Mouse (Mus musculus): ENCODE measurements around the gene Gclm. TPM values are rescaled to one million over a fixed set of nuclear protein-coding genes. Genes with fewer than 3 reads are reported as not detected.

The Gclm gene
- polyA plus RNA-seq, 1 experiment, result 123 TPM

GRCm38 (mm10) chr3:122316621-122317020 lies 71.3 kb downstream of the Gclm start:
- no peaks in the 10 kb centered on the region for H3K27me3 ChIP-seq (ENCODE audit: control insufficient read depth, insufficient read depth, low read length, poor library complexity, severe bottlenecking)
- H3K27ac ChIP-seq (ENCODE audit: insufficient read depth, low read length), result no peak overlapping the region
- H3K9me3 ChIP-seq (replicated peaks; ENCODE audit: control insufficient read depth, insufficient read depth, low read length, poor library complexity, severe bottlenecking), result no peaks in the 10 kb centered on the region
- H3K4me3 ChIP-seq (ENCODE audit: low read depth, low read length), result no peak overlapping the region
- TF ChIP-seq CTCF (IDR thresholded peaks at IDR 0.05; ENCODE audit: low read depth, low read length) (no peak), EP300 (IDR thresholded peaks at IDR 0.05; ENCODE audit: insufficient read depth, low read depth, low read length) (no peak), POLR2A (IDR thresholded peaks at IDR 0.05; ENCODE audit: insufficient read depth, low read length) (no peak)
- no peaks in the 10 kb centered on the region for H3K36me3 ChIP-seq (ENCODE audit: control insufficient read depth, insufficient read depth, low read length, poor library complexity, severe bottlenecking)
- no peak overlapping the region for H3K9ac ChIP-seq (ENCODE audit: low read depth, poor library complexity, severe bottlenecking)
- H3K4me1 ChIP-seq (ENCODE audit: control insufficient read depth, insufficient read depth, low read length), result peaks cover 4% of the 10 kb centered on the region

- peaks cover 4% of the 10 kb centered on the region for H3K4me1 ChIP-seq (ENCODE audit: control insufficient read depth, insufficient read depth, low read length)
- TF ChIP-seq POLR2A (IDR thresholded peaks at IDR 0.05; ENCODE audit: insufficient read depth, low read length) (no peak), EP300 (IDR thresholded peaks at IDR 0.05; ENCODE audit: insufficient read depth, low read depth, low read length) (no peak), CTCF (IDR thresholded peaks at IDR 0.05; ENCODE audit: low read depth, low read length) (no peak)
Observed at GRCm38 (mm10) chr3:122317339-122317738, 72.0 kb downstream of the Gclm start.

More at GRCm38 (mm10) chr3:122317339-122317738, 72.0 kb downstream of the Gclm start:
- H3K27me3 ChIP-seq (ENCODE audit: control insufficient read depth, insufficient read depth, low read length, poor library complexity, severe bottlenecking), result no peaks in the 10 kb centered on the region
- H3K27ac ChIP-seq (ENCODE audit: insufficient read depth, low read length), result no peak overlapping the region
- H3K9ac ChIP-seq (ENCODE audit: low read depth, poor library complexity, severe bottlenecking), result no peak overlapping the region
- no peaks in the 10 kb centered on the region for H3K36me3 ChIP-seq (ENCODE audit: control insufficient read depth, insufficient read depth, low read length, poor library complexity, severe bottlenecking)
- H3K4me3 ChIP-seq (ENCODE audit: low read depth, low read length), result no peak overlapping the region
- no peaks in the 10 kb centered on the region for H3K9me3 ChIP-seq (replicated peaks; ENCODE audit: control insufficient read depth, insufficient read depth, low read length, poor library complexity, severe bottlenecking)

Other genes starting within 250 kb of the Gclm start
- gene Abca4, start 201.1 kb upstream of the Gclm start, polyA plus RNA-seq (2011; ENCODE audit: insufficient read depth, insufficient read length, low read depth, missing spikeins), result 0.81 and 1.4 TPM in 2 replicates
- 123 and 132 TPM in 2 replicates for gene Dnttip2, start 28.8 kb downstream of the Gclm start, polyA plus RNA-seq (2011; ENCODE audit: insufficient read depth, insufficient read length, low read depth, missing spikeins)
- gene Bcar3, start 48.6 kb downstream of the Gclm start, polyA plus RNA-seq (2011; ENCODE audit: insufficient read depth, insufficient read length, low read depth, missing spikeins), result 26.3 and 26.4 TPM in 2 replicates